Mouse (Mus musculus) WW6 (cell line): ENCODE measurements around the gene Lix1l.
"Not testable (repeated sequence)": the region's sequence is repeated elsewhere in the genome, so short reads cannot be mapped to it uniquely, and the experiment has no call there.

Source experiments
- DNase-seq: peaks from one replicate; pipeline ENCODE4 v3.0.0-alpha.2; 2013; ENCODE audit warnings: low read depth, low spot score

Lix1l gene

DNA sequence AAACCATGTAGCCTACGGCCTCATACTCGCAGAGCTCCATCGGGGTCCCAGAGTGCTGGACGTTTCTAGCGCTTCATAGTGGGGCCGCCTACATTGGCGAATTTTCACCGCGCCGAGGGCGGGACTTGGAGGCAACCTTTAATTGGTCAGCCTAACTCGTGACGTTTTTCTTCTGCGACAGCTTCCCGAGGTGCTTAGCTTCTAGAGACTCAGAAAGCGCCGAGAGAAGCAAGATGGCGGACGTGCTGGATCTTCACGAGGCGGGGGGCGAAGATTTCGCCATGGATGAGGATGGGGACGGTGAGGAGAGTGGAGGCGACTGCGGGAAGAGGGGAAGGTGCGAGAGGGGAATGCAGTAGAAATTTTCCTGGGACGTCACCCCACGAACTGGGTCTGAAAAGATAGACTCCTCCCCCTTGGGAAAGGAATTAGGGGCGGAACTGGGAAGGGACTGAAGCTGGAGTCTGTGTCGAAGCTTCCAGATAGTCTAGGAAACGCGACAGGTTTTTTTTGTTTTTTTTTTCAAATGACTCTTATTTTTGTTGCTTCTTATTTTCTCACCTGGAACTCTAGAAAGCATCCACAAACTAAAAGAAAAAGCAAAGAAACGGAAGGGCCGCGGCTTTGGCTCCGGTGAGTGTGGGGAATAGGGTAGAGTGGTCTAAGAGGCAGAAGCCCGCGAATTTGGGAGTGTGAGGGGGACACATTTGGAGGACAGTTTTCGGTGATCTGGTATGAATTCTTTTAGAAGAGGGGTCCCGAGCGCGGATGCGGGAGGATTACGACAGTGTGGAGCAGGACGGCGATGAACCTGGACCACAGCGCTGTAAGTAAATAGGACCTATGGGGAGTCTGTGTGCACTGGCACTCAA, 29.0 kb downstream of the Lix1l start, which contains the start of gene Rbm8a:
Gene Rbm8a (plus strand): TSS at position 205 of the 872 bp plus-strand sequence.
- DNase-seq, result peak; percentile 95

GRCm38 (mm10) chr3:96632058-96632457, 31.1 kb downstream of the Lix1l start:
- DNase-seq, result no peak

GRCm38 (mm10) chr3:96634015-96634414, 33.1 kb downstream of the Lix1l start:
- DNase-seq, result no peak

DNA sequence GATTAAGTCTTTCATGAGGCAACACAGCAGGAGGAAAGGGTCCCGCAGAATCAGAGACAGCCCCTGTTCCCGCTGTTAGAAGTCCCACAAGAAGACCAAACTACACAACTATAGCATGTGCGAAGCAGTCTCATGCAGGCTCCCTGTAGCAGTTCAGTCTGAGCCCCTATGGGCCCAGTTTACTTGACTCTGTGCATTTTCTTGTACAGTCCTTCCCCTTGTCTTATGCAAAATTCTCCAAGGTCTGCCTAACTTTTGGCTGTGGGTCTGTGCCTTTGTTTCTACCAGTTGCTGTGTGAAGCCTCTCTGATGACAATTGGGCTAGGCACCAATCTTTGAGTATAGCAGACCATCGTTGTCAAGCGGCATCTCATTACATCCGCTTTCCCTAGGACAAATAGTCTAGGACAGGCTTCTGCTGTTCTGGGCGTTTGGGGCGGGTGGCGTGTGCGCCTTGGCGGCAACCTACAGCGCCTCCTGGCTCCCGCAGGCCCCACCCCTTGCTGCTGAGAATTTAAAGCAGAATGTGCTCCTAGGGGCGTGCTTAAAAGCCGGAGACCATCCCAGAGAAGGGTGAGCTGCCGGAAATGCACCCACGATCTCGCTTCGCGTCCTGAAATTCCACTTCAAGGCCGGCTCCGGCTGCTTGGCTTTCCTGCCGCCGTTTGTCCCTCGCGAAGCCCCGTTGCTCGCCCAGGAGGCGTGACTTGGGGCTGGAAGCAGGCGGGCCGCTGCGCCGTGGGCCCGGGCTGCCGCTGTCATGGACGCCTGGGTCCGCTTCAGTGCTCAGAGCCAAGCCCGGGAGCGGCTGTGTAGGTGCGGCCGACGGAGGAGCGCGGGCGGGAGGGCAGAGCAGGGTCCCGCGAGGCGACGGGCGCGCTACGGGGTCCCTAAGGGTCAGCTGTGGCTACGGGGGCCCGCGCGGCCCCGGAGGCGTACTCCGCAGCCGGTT, 34.3 kb downstream of the Lix1l start, which contains the start of the genes Pex11b and Gm42957:
Gene Pex11b (plus strand): TSS at position 449 of the 952 bp plus-strand sequence.
Gene Gm42957 (plus strand): TSS at position 547 of the 952 bp plus-strand sequence.
- peak; percentile 75 for DNase-seq

GRCm38 (mm10) chr3:96635906-96636305, 35.0 kb downstream of the Lix1l start:
- DNase-seq, result no peak

DNA sequence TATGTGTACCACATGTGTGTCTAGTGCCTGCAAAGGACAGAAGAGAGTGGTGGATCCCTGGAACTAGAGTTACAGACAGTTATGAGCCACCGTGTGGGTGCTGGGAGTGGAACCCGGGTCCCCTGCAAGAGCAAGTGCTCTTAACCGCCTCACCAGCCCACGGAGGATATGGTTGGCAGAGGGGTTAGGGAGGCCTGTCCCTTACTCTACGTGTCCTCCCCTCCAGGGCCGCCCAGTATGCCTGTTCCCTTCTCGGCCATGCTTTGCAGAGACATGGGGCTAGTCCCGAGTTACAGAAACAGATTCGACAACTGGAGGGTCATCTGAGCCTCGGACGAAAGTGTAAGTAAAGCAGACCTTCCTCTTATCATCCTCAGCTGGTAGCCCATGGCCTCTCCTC, 35.5 kb downstream of the Lix1l start:
- DNase-seq, result no peak

- DNase-seq, result no peak
Observed at GRCm38 (mm10) chr3:96639219-96639618, 38.3 kb downstream of the Lix1l start.

- DNase-seq, result no peak
Observed at GRCm38 (mm10) chr3:96645018-96645649, 44.2 kb downstream of the Lix1l start, which contains the start of gene Itga10. Itga10 (plus strand) TSS chr3:96645584.

GRCm38 (mm10) chr3:96647365-96647764, 46.4 kb downstream of the Lix1l start:
- DNase-seq, result no peak

- no peak for DNase-seq
Observed at GRCm38 (mm10) chr3:96660901-96661300, 60.0 kb downstream of the Lix1l start.

DNA sequence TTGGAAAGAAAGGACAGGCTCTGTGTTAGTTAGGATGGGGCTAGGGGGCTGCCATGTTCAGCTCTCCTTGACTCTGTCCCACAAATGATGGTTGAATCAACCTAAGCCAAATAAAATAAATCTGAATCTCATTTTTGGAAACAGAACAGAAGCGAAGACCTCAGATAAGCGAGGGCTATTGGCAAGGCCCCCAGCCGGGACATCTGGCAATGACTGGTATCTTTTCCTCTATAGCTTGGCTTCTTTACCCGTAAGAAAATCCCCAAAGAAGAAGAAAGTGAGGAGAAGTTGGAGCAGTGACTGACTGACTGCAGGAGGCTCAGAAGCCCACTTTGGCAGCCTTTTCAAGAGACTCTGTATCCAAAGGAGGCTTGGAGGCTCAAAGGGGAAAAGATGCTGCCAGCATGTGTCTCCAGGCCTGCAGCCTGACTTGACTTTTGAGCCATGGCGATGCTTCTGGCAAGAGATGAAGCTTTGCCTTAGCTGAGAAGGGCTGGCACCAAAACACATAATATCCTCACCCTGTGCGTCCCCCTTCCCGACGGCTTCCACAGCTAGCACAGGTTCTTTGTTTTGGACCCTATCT, 61.9 kb downstream of the Lix1l start:
- no peak for DNase-seq

GRCm38 (mm10) chr3:96663432-96664239, 62.7 kb downstream of the Lix1l start:
- DNase-seq, result peak; percentile 93

- DNase-seq, result not testable (repeated sequence)
Observed at GRCm38 (mm10) chr3:96665732-96666363, 64.9 kb downstream of the Lix1l start.

- DNase-seq, result no peak
Observed at GRCm38 (mm10) chr3:96666916-96667315, 66.0 kb downstream of the Lix1l start.

GRCm38 (mm10) chr3:96667316-96667715, 66.4 kb downstream of the Lix1l start:
- no peak for DNase-seq

GRCm38 (mm10) chr3:96668424-96669067, 67.6 kb downstream of the Lix1l start:
- DNase-seq, result no peak

- peak; percentile 89 for DNase-seq
Observed at GRCm38 (mm10) chr3:96669727-96670468, 68.9 kb downstream of the Lix1l start, which contains the start of gene Ankrd35. Ankrd35 (plus strand) TSS chr3:96670131.

- no peak for DNase-seq
Observed at GRCm38 (mm10) chr3:96671519-96671918, 70.6 kb downstream of the Lix1l start.
